Mouse (Mus musculus) liver, embryonic 16.5 days (tissue): ENCODE data around the gene Pou6f2. TPM values are rescaled to one million over a fixed set of nuclear protein-coding genes. Genes with fewer than 3 reads are reported as not detected.

ENCODE experiments used
- ATAC-seq: fragments of 200-750 bp; cut with Nextera tagmentation; 2 replicates; pipeline ENCODE4 v1.8.0; 2017; ENCODE audit warnings: low read depth, mild to moderate bottlenecking, moderate number of reproducible peaks, moderate library complexity
- H3K27ac ChIP-seq: fragments of 300-500 bp; sonication (generic); 2 replicates; pipeline ENCODE4 v1.5.1; 2014; ENCODE audit warnings: mild to moderate bottlenecking, low read length
- H3K27me3 ChIP-seq: fragments of 300-500 bp; sonication (generic); 2 replicates; pipeline ENCODE4 v1.6.1; 2014; ENCODE audit warnings: low read depth, low read length, mixed read lengths; ENCODE audit not compliant: control insufficient read depth, insufficient read depth
- H3K36me3 ChIP-seq: fragments of 300-500 bp; sonication (generic); 2 replicates; pipeline ENCODE4 v1.6.1; 2014; ENCODE audit warnings: mild to moderate bottlenecking; ENCODE audit not compliant: control insufficient read depth, insufficient read depth
- H3K4me1 ChIP-seq: fragments of 300-500 bp; sonication (generic); 2 replicates; pipeline ENCODE4 v1.6.1; 2014; ENCODE audit warnings: low read depth, low read length, mixed read lengths; ENCODE audit not compliant: control insufficient read depth
- H3K4me2 ChIP-seq: fragments of 300-500 bp; sonication (generic); 2 replicates; pipeline ENCODE4 v1.6.1; 2014; ENCODE audit warnings: low read depth, low read length, mixed read lengths
- H3K4me3 ChIP-seq: fragments of 300-500 bp; sonication (generic); 2 replicates; pipeline ENCODE4 v1.5.1; 2014; ENCODE audit warnings: low read depth, mild to moderate bottlenecking, low read length
- H3K9ac ChIP-seq: fragments of 300-500 bp; sonication (generic); 2 replicates; pipeline ENCODE4 v1.6.1; 2014; ENCODE audit warnings: low read depth, low read length
- H3K9me3 ChIP-seq: fragments of 300-500 bp; sonication (generic); replicated peaks from 2 replicates; pipeline ENCODE4 v1.6.1; 2016; ENCODE audit warnings: low read length; ENCODE audit not compliant: control insufficient read depth
- WGBS: fragments of 180-500 bp; shearing (Covaris S2); extraction: QIAGEN DNeasy Blood & Tissue Kit; methylation state at CpG from one replicate; pipeline ENCODE4 v1.1.7; 2014; ENCODE audit not compliant: insufficient replicate concordance; 5-methylcytosine and 5-hydroxymethylcytosine counted together
- polyA plus RNA-seq: library from polyadenylated mRNA; unstranded; fragments of >200 nt; fragmentation: Nextera tagmentation; extraction: Ambion mirVana; gene quantifications from 2 replicates; pipeline ENCODE4 v1.2.1, GENCODE M21; 2015

The Pou6f2 gene
- polyA plus RNA-seq, 1 experiment from 2014 or later, result not detected

DNA sequence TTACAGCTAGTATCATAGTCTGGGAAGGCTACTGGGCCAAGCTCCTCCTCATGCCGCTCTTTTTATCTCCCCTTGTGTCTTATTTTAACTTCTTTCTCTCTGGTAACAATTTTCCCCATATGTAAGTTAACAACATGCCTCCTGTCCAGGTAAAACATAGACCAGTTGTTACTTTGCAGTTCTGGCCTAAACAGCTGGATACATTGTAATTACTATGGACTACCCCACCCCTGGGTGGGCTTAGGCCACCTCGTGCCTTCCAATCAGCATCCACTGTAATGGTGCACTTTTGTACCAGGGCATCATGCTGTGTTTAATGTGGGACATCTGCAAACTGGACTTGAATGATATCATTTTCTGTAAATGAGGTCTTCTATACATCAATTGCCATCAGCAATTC is 271.4 kb downstream of the Pou6f2 start:
- H3K9ac ChIP-seq, result no peak overlapping the region
- no peaks in the 10 kb centered on the region for H3K4me1 ChIP-seq
- H3K27ac ChIP-seq, result no peak overlapping the region
- H3K4me3 ChIP-seq, result no peak overlapping the region
- H3K36me3 ChIP-seq, result no peaks in the 10 kb centered on the region
- WGBS, result 57% methylated on average over 2 of the region's 2 CpGs
- no peak overlapping the region for H3K4me2 ChIP-seq
- no peak for ATAC-seq
- no peaks in the 10 kb centered on the region; the same call in 1 of the 2 replicates for H3K27me3 ChIP-seq
- no peaks in the 10 kb centered on the region for H3K9me3 ChIP-seq

DNA sequence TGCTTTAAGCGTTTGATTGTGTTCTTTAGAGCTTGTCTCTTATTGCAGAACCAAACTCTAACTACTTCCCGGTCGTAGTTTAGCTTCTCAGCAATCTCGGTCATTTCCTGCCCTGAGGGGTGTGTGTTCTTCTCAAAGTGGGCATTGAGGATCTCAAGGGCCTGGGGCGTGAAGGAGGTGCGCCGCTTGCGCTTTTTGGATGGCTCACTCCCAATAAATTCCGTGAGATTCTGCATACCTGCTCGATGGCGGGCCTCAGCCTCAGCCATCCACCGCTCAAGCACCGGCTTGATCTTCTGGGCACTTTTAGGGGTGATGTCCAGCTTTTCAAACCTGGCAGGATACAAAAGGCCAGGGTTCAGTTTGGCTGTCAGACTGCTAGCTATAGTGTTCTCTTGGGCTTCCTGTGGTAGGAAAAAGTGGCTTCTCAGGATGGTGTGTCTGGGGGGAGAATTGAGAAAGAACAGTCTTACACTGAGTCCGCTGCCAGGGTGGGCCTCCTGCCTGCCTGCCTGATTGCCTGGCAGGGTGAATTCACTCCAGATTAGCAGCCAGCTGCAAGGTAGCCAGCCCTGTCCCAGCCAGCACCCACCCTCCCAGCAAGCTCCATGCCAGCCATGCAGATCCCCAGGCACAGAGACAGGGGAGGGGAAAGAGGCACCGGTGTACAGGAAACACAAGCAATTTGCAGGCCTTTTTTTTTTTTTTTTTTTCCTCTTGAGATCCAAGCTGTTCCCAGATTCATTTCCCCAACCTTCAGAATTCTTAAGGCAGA is 272.1 kb downstream of the Pou6f2 start:
- Histone ChIP-seq H3K27me3 (no peaks in the 10 kb centered on the region; the same call in 1 of the 2 replicates), H3K9me3 (no peaks in the 10 kb centered on the region)
- ATAC-seq, result no peak

GRCm38 (mm10) chr13:18124368-18124767 is 273.1 kb downstream of the Pou6f2 start:
- H3K27me3 ChIP-seq, result no peaks in the 10 kb centered on the region; the same call in 1 of the 2 replicates
- no peak overlapping the region for H3K9ac ChIP-seq
- no peak overlapping the region for H3K27ac ChIP-seq
- no peak overlapping the region for H3K4me2 ChIP-seq
- 10% methylated on average over 13 of the region's 13 CpGs for WGBS
- no peaks in the 10 kb centered on the region for H3K36me3 ChIP-seq
- H3K4me1 ChIP-seq, result no peaks in the 10 kb centered on the region
- no peak for ATAC-seq
- no peaks in the 10 kb centered on the region for H3K9me3 ChIP-seq
- H3K4me3 ChIP-seq, result no peak overlapping the region

More for the DNA sequence above, 272.1 kb downstream of the Pou6f2 start:
- Histone ChIP-seq H3K27ac (no peak overlapping the region), H3K9ac (no peak overlapping the region), H3K4me3 (no peak overlapping the region), H3K4me2 (no peak overlapping the region), H3K4me1 (no peaks in the 10 kb centered on the region), H3K36me3 (no peaks in the 10 kb centered on the region)
- WGBS, result 48% methylated on average over 15 of the region's 15 CpGs

GRCm38 (mm10) chr13:18120406-18120805 is 277.1 kb downstream of the Pou6f2 start:
- Histone ChIP-seq H3K36me3 (no peaks in the 10 kb centered on the region), H3K27ac (no peak overlapping the region), H3K4me3 (no peak overlapping the region), H3K4me1 (no peaks in the 10 kb centered on the region), H3K4me2 (no peak overlapping the region), H3K9me3 (no peaks in the 10 kb centered on the region), H3K9ac (no peak overlapping the region), H3K27me3 (no peaks in the 10 kb centered on the region; the same call in 1 of the 2 replicates)
- WGBS, result 72% methylated on average over 2 of the region's 2 CpGs
- ATAC-seq, result no peak

GRCm38 (mm10) chr13:18081443-18082119 is 315.9 kb downstream of the Pou6f2 start:
- no peak overlapping the region for H3K9ac ChIP-seq
- 49% methylated on average over 10 of the region's 10 CpGs for WGBS
- no peaks in the 10 kb centered on the region for H3K9me3 ChIP-seq
- no peak for ATAC-seq
- H3K27ac ChIP-seq, result no peak overlapping the region
- no peaks in the 10 kb centered on the region for H3K27me3 ChIP-seq
- H3K4me2 ChIP-seq, result no peak overlapping the region
- H3K36me3 ChIP-seq, result no peaks in the 10 kb centered on the region
- no peak overlapping the region for H3K4me3 ChIP-seq
- H3K4me1 ChIP-seq, result no peaks in the 10 kb centered on the region
